Mouse (Mus musculus): ENCODE data around the gene Atp6v0a4. TPM values are rescaled to one million over a fixed set of nuclear protein-coding genes. Genes with fewer than 3 reads are reported as not detected.

Gene Atp6v0a4
- polyA plus RNA-seq, 1 experiment: 1.5 TPM

DNA sequence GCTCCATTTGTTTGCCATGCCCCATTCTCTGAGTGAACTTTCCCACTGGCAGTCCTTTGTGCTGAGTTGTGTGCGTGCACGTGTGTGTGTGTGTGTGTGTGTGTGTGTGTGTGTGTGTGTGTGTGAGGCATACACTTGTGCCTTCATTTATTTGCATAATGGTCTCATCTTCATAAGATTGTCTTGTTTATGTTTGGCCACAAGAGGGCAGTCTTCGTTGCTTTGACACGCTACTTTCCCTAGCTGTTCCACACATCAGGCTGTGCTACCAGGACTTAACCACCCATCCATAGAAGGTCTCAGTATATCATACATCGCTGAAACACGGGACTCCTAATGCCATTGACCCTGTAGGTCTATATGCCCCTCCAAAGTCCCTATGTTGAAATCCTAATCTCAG, 116.9 kb downstream of the Atp6v0a4 start:
- DNase-seq (ENCODE audit: low spot score): no peak

Other genes with a start within 250 kb of the Atp6v0a4 start
- 1.8 and 2.2 TPM in 2 replicates for gene Svopl, start 77.6 kb downstream of the Atp6v0a4 start, polyA plus RNA-seq (2012; rRNA removed)
- not detected in 2 replicates for gene Tmem213, start 15.3 kb downstream of the Atp6v0a4 start, polyA plus RNA-seq (2012; rRNA removed)
- 3.5 and 5.4 TPM in 2 replicates for gene D630045J12Rik, start 129.4 kb upstream of the Atp6v0a4 start, polyA plus RNA-seq (2012; rRNA removed)
- gene Zc3hav1l, start 174.7 kb upstream of the Atp6v0a4 start, polyA plus RNA-seq (2012; rRNA removed): 6.9 and 7.5 TPM in 2 replicates
- 24.6 and 31.6 TPM in 2 replicates for gene Zc3hav1, start 230.0 kb upstream of the Atp6v0a4 start, polyA plus RNA-seq (2012; rRNA removed)

Measured in urinary bladder, adult 2 months (tissue).